Mouse (Mus musculus) thymus, postnatal 10 days (tissue): ENCODE results near the gene Ptprh.

ENCODE experiments used
- DNase-seq, 2 experiments: peaks; one replicate each; pipeline ENCODE4 v3.0.0; 2021; ENCODE audit warnings: low spot score in 2 of 2

Gene Ptprh

DNA sequence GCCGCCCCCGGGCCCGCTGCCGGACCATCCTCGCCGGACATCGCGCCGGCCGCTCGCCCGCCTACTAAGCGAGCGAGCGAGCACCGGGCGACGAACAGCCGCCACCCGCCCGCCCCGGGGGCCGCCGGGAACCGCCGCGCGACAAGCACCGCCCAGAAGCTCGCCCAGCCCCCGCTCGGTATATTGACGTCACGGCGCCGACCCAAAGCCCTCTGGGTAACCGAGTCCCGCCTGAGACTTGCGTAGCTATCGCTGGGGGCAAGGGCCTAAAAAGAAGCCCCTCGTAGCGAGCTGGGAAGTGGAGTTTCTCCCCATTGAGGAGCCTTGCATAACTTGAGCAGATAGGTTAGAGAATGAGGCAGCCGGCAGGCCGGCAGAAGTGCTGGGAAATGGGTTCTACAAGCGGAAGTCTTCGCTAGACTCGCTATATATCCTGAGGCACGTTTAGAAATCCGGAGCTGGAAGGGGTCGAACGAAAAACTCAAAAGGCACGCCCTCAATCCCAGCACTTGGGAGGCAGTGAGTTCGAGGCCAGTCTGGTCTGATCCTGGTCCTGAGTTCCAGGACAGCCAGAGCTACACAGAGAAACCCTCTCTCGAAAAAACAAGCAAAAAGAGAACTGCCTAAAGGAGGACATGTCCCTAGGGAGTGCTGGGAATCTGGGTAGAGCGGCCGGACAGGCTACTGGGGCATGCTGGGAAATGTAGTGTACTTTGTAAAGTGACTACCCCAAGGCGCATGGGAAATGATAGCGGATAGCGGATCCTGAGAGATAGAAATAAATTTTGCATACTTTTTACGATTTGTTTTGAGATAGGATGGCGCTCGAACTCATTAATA lies 102.1 kb downstream of the Ptprh start, which contains the start of gene Ppp1r12c:
Ppp1r12c (minus strand) TSS at position 123 of the 840 bp plus-strand sequence.
- peak; percentile 92 to 93 for DNase-seq

DNA sequence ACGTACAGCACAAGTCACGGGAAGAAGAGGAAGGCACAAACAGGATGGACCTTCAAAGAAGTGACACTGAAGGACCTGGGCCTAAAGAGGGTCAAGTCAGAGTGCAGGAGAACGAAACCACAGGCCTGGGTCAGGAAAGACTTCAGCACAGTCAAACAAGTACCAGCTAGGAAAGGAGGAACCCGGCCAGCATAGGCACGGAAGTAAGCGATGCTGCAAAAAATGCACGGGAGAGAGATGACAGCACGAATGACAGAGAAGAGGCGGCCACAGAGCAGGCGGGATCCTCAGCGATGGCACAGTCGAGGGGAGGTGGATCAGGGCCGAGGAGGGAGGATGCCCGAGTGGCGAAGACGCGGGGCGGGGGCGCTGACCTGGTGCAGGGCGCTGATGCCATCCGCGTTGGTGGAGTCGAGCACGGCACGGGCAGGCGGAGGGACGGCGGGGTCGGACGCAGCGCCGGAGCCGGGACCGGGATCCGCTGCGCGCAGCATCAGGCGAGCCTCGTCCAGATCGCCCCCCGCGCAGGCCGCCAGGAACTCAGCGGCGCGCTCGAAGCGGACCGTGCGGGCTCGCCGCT lies 102.9 kb downstream of the Ptprh start:
- peak; percentile 43 to 58 for DNase-seq

DNA sequence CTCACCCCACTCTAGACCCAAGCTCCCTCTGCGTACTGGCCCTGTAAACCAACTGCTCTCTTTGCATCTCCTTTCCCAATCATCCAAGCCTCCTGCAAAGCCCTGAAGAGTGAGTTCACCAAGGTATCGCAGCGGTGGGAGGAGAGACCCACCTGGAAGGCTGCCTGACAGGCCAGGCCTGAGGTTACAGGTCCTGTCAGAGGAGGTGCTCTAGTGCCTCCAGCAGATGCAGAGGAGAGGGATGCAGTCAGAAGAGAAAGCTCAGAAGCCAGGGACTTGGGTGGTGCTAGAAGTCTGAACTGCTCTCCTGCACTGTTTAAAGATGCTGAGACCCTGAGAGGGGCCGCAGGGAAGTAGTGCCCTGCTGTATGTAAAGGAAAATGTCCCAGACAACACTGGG lies 104.8 kb downstream of the Ptprh start:
- DNase-seq = no peak
